Mouse (Mus musculus) limb, embryonic 15.5 days (tissue): Measurements from ENCODE around the gene Wdr43. TPM values are rescaled to one million over a fixed set of nuclear protein-coding genes. Genes with fewer than 3 reads are reported as not detected.
"Not testable (repeated sequence)": the region's sequence is repeated elsewhere in the genome, so short reads cannot be mapped to it uniquely, and the experiment has no call there.

Source experiments
- ATAC-seq: fragments of 200-750 bp; cut with Nextera tagmentation; 2 replicates; pipeline ENCODE4 v1.8.0; 2017; ENCODE audit warnings: low read depth, moderate TSS enrichment; ENCODE audit not compliant: insufficient number of reproducible peaks, low FRiP score, low TSS enrichment
- H3K27ac ChIP-seq: fragments of 300-500 bp; sonication (generic); 2 replicates; pipeline ENCODE4 v1.5.1; 2015; ENCODE audit warnings: moderate library complexity, mild to moderate bottlenecking, inconsistent platforms
- H3K27me3 ChIP-seq: fragments of 300-500 bp; sonication (generic); 2 replicates; pipeline ENCODE4 v1.6.1; 2015; ENCODE audit warnings: inconsistent platforms
- H3K36me3 ChIP-seq: fragments of 300-500 bp; sonication (generic); 2 replicates; pipeline ENCODE4 v1.6.1; 2015; ENCODE audit warnings: inconsistent platforms
- H3K4me1 ChIP-seq: fragments of 300-500 bp; sonication (generic); 2 replicates; pipeline ENCODE4 v1.6.1; 2015; ENCODE audit warnings: inconsistent platforms
- H3K4me2 ChIP-seq: fragments of 300-500 bp; sonication (generic); 2 replicates; pipeline ENCODE4 v1.6.1; 2015; ENCODE audit warnings: mild to moderate bottlenecking, inconsistent platforms
- H3K4me3 ChIP-seq: fragments of 300-500 bp; sonication (generic); 2 replicates; pipeline ENCODE4 v1.5.1; 2015; ENCODE audit warnings: mild to moderate bottlenecking, inconsistent platforms
- H3K9ac ChIP-seq: fragments of 300-500 bp; sonication (generic); 2 replicates; pipeline ENCODE4 v1.6.1; 2015; ENCODE audit warnings: inconsistent platforms
- H3K9me3 ChIP-seq: fragments of 300-500 bp; sonication (generic); 2 replicates; pipeline ENCODE4 v1.6.1; 2016; ENCODE audit warnings: inconsistent platforms
- WGBS: fragments of 180-500 bp; shearing (Covaris S2); methylation state at CpG from one replicate; pipeline ENCODE4 v1.1.7; 2015; 5-methylcytosine and 5-hydroxymethylcytosine counted together
- polyA plus RNA-seq: library from polyadenylated mRNA; unstranded; fragments of >200 nt; fragmentation: Nextera tagmentation; extraction: Ambion mirVana; gene quantifications from 2 replicates; pipeline ENCODE4 v1.2.1, GENCODE M21; 2015

Gene Wdr43
- polyA plus RNA-seq, 1 experiment from 2014 or later: 70.1 TPM

DNA sequence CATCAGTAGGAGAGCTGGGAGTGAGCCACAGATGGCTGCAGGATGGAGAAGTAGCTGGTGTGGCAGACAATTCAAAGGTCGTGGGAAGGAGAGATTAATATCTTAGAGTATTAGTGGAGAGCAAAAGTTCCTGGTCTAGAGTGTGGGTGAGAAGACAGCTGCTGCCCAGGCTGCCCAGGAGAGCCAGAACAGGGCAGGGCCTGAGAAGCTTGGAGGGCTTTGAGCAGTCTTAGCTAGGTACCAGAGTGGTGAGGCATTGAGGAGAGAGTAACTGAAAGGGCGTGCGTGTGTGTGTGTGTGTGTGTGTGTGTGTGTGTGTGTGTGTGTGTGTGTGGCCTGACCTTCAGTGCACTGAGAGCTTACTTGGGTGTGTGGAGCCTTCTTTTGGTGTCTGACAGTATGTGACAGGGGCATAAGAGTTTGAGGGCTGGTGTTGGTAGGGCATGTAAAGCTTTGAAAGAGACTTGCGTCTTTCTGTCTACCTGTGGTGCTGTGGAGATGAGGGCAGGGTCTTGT, 22.1 kb downstream of the Wdr43 start:
- H3K27ac ChIP-seq: no peak overlapping the region
- no peak for ATAC-seq
- H3K4me1 ChIP-seq: no peaks in the 10 kb centered on the region
- no peaks in the 10 kb centered on the region for H3K9me3 ChIP-seq
- H3K4me2 ChIP-seq: no peak overlapping the region
- no peak overlapping the region for H3K9ac ChIP-seq
- no peaks in the 10 kb centered on the region for H3K27me3 ChIP-seq
- H3K36me3 ChIP-seq: peaks cover 89% of the 10 kb centered on the region
- WGBS: 91% methylated on average over 4 of the region's 4 CpGs
- H3K4me3 ChIP-seq: no peak overlapping the region

- not testable (repeated sequence) for H3K4me2 ChIP-seq, H3K4me1 ChIP-seq, ATAC-seq, H3K9me3 ChIP-seq, H3K27ac ChIP-seq, H3K4me3 ChIP-seq, H3K27me3 ChIP-seq, H3K9ac ChIP-seq
- WGBS: 77% methylated on average over 5 of the region's 5 CpGs
- peaks cover 83% of the 10 kb centered on the region for H3K36me3 ChIP-seq
Observed at GRCm38 (mm10) chr17:71639056-71639455, 23.4 kb downstream of the Wdr43 start.

GRCm38 (mm10) chr17:71640421-71641085, 24.9 kb downstream of the Wdr43 start:
- H3K9me3 ChIP-seq: no peaks in the 10 kb centered on the region
- no peak overlapping the region for H3K9ac ChIP-seq
- no peak overlapping the region for H3K4me2 ChIP-seq
- WGBS: 93% methylated on average over 9 of the region's 9 CpGs
- H3K27ac ChIP-seq: no peak overlapping the region
- no peaks in the 10 kb centered on the region for H3K4me1 ChIP-seq
- no peak for ATAC-seq
- no peaks in the 10 kb centered on the region for H3K27me3 ChIP-seq
- peaks cover 81% of the 10 kb centered on the region for H3K36me3 ChIP-seq
- H3K4me3 ChIP-seq: no peak overlapping the region

- no peaks in the 10 kb centered on the region for H3K4me1 ChIP-seq
- no peak overlapping the region for H3K27ac ChIP-seq
- H3K4me3 ChIP-seq: no peak overlapping the region
- H3K27me3 ChIP-seq: no peaks in the 10 kb centered on the region
- H3K9me3 ChIP-seq: no peaks in the 10 kb centered on the region
- no peak overlapping the region for H3K4me2 ChIP-seq
- no peak for ATAC-seq
- H3K36me3 ChIP-seq: peaks cover 76% of the 10 kb centered on the region
- WGBS: 83% methylated on average over 3 of the region's 3 CpGs
- H3K9ac ChIP-seq: no peak overlapping the region
Observed at GRCm38 (mm10) chr17:71642190-71642589, 26.5 kb downstream of the Wdr43 start.

GRCm38 (mm10) chr17:71650011-71650410, 34.3 kb downstream of the Wdr43 start:
- no peak overlapping the region for H3K27ac ChIP-seq
- no peaks in the 10 kb centered on the region for H3K4me1 ChIP-seq
- H3K4me3 ChIP-seq: no peak overlapping the region
- ATAC-seq: no peak
- H3K27me3 ChIP-seq: no peaks in the 10 kb centered on the region
- peaks cover 56% of the 10 kb centered on the region for H3K36me3 ChIP-seq
- no peaks in the 10 kb centered on the region for H3K9me3 ChIP-seq
- no peak overlapping the region for H3K4me2 ChIP-seq
- 86% methylated on average over 9 of the region's 9 CpGs for WGBS
- H3K9ac ChIP-seq: no peak overlapping the region

DNA sequence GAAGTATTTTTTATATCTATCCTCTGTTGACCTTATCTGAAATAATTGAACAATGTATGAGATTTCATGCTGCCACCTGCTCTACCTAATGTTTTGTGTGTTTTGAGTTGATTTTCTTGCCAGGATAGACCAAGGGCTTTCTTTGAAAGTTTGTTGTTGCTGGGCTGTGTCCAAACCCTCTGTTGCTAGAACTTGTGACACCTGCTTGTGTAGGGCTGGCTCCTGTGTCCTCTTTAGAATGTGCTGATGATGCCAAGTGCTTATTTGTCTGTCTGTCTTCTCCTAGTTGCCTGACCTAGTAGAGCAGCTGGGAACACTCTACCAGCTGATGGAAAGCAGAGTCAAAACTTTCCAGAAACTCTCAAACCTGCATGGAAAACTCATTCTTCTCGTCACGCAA, 36.8 kb downstream of the Wdr43 start:
- Histone ChIP-seq H3K27me3 (no peaks in the 10 kb centered on the region), H3K4me3 (no peak overlapping the region), H3K27ac (no peak overlapping the region), H3K36me3 (peaks cover 56% of the 10 kb centered on the region), H3K9me3 (no peaks in the 10 kb centered on the region), H3K4me2 (no peak overlapping the region), H3K4me1 (no peaks in the 10 kb centered on the region), H3K9ac (no peak overlapping the region)
- no peak for ATAC-seq
- WGBS: 73% methylated on average over 2 of the region's 2 CpGs

DNA sequence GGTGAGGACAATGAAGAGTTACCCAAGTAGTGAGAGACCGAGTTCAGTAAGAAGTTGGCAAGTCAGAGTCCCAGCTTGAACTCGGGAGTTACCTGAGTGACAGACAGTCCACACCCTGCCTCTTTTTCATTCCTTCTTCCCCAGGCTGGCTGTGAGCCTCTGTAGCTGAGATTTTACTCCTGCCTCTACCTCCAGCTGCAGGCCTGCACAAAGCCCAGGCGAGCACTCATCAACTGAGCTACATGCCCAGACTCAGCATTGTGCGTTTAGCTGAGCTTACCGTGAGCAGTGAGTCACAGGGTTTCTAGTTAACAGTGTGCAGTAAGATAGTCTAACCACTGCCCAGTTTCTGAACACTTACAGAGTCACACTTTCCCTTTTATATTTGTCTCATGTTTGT, 37.2 kb downstream of the Wdr43 start:
- H3K9me3 ChIP-seq: no peaks in the 10 kb centered on the region
- WGBS: 71% methylated on average over 5 of the region's 5 CpGs
- H3K27ac ChIP-seq: no peak overlapping the region
- H3K9ac ChIP-seq: no peak overlapping the region
- no peaks in the 10 kb centered on the region for H3K27me3 ChIP-seq
- H3K4me3 ChIP-seq: no peak overlapping the region
- no peak overlapping the region for H3K4me2 ChIP-seq
- no peak; the same call in 1 of the 2 replicates for ATAC-seq
- H3K36me3 ChIP-seq: peaks cover 59% of the 10 kb centered on the region
- no peaks in the 10 kb centered on the region for H3K4me1 ChIP-seq

- Histone ChIP-seq H3K4me2 (no peak overlapping the region), H3K4me1 (0 out of 2 replicates have a peak, but pooled peaks cover 4% of the 10 kb centered on the region), H3K36me3 (peaks cover 49% of the 10 kb centered on the region), H3K9me3 (no peaks in the 10 kb centered on the region), H3K9ac (no peak overlapping the region), H3K4me3 (no peak overlapping the region), H3K27ac (no peak overlapping the region), H3K27me3 (no peaks in the 10 kb centered on the region)
- 86% methylated on average over 4 of the region's 4 CpGs for WGBS
- no peak for ATAC-seq
Observed at GRCm38 (mm10) chr17:71657521-71657920, 41.8 kb downstream of the Wdr43 start.

DNA sequence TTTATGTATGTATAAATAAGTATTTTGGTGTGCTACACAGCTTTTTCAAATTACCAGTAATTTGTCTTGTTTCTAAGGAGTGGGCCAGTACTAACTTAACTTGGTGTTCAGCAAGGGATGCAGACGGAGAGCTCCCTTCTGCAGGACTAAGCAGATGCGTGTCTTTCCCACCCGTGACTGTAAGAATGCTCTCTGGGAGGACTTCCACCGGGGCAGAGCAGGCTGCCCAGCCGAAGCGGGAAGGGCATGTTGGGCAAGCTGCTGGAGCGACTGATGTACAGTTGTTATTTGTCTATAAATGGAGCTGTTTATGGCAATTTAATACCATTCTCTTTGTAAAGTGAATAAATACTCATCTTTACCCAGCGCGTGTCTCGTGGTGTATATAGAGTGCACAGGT, 43.0 kb downstream of the Wdr43 start:
- no peaks in the 10 kb centered on the region for H3K9me3 ChIP-seq
- no peak overlapping the region for H3K4me3 ChIP-seq
- 93% methylated on average over 10 of the region's 10 CpGs for WGBS
- H3K36me3 ChIP-seq: peaks cover 41% of the 10 kb centered on the region
- ATAC-seq: no peak
- no peak overlapping the region for H3K27ac ChIP-seq
- H3K4me1 ChIP-seq: 0 out of 2 replicates have a peak, but pooled peaks cover 4% of the 10 kb centered on the region
- no peak overlapping the region for H3K9ac ChIP-seq
- H3K4me2 ChIP-seq: no peak overlapping the region
- no peaks in the 10 kb centered on the region for H3K27me3 ChIP-seq

GRCm38 (mm10) chr17:71660390-71660789, 44.7 kb downstream of the Wdr43 start:
- H3K4me2 ChIP-seq: no peak overlapping the region
- 34% methylated on average over 1 of the region's 1 CpGs for WGBS
- no peak for ATAC-seq
- no peaks in the 10 kb centered on the region for H3K9me3 ChIP-seq
- peaks cover 32% of the 10 kb centered on the region for H3K36me3 ChIP-seq
- 0 out of 2 replicates have a peak, but pooled peaks cover 4% of the 10 kb centered on the region for H3K4me1 ChIP-seq
- H3K27ac ChIP-seq: no peak overlapping the region
- H3K27me3 ChIP-seq: no peaks in the 10 kb centered on the region
- no peak overlapping the region for H3K9ac ChIP-seq
- H3K4me3 ChIP-seq: no peak overlapping the region

DNA sequence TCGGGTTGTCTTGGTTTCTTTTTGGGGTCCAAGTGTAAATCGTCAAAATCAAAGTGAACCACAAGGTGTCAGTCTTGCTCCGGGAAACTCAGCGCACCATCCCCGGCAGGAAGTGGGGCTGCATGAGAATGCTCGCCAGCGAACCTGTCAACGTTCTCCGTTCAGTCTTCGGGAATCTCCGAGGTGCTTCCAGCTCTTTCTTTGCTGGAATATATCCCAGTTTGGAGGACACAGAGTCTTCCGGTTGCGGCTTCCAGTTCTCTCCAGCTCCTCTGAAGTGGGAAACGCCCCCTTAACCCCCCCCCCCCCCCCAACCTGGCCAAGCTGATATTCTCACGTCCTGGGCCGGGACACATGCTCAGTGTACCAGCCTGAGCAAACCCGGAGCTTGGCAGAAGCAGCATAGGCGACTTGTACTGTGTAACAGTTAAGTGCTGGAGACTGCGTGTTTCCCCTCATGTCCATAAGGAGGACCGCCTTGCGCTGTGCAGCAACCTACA, 47.1 kb downstream of the Wdr43 start:
- H3K9ac ChIP-seq: 0 out of 2 replicates have a peak overlapping the region, but pooled peaks have one; percentile 20
- H3K27me3 ChIP-seq: no peaks in the 10 kb centered on the region
- no peaks in the 10 kb centered on the region for H3K9me3 ChIP-seq
- H3K36me3 ChIP-seq: peaks cover 13% of the 10 kb centered on the region
- no peak overlapping the region for H3K27ac ChIP-seq
- WGBS: 7% methylated on average over 21 of the region's 21 CpGs
- 0 out of 2 replicates have a peak, but pooled peaks cover 4% of the 10 kb centered on the region for H3K4me1 ChIP-seq
- ATAC-seq: peak; percentile 59
- peak overlapping the region; percentile 37 for H3K4me3 ChIP-seq
- peak overlapping the region; percentile 59 for H3K4me2 ChIP-seq

- no peaks in the 10 kb centered on the region for H3K9me3 ChIP-seq
- no peak overlapping the region for H3K4me2 ChIP-seq
- 76% methylated on average over 6 of the region's 6 CpGs for WGBS
- H3K9ac ChIP-seq: no peak overlapping the region
- peaks cover 10% of the 10 kb centered on the region for H3K36me3 ChIP-seq
- H3K4me3 ChIP-seq: no peak overlapping the region
- no peak overlapping the region for H3K27ac ChIP-seq
- H3K27me3 ChIP-seq: no peaks in the 10 kb centered on the region
- no peak for ATAC-seq
- H3K4me1 ChIP-seq: 0 out of 2 replicates have a peak, but pooled peaks cover 4% of the 10 kb centered on the region
Observed at GRCm38 (mm10) chr17:71663491-71663890, 47.8 kb downstream of the Wdr43 start.
